Mouse (Mus musculus) neural tube, embryonic 14.5 days (tissue): ENCODE measurements around the gene Rgs7bp. TPM values are rescaled to one million over a fixed set of nuclear protein-coding genes. Genes with fewer than 3 reads are reported as not detected.

ENCODE experiments used
- ATAC-seq: fragments of 200-750 bp; cut with Nextera tagmentation; 2 replicates; pipeline ENCODE4 v1.8.0; 2017; ENCODE audit warnings: low read depth, mild to moderate bottlenecking, moderate TSS enrichment, moderate library complexity
- H3K27ac ChIP-seq: fragments of 300-500 bp; sonication (generic); 2 replicates; pipeline ENCODE4 v1.5.1; 2014; ENCODE audit warnings: low read depth, mild to moderate bottlenecking, control low read depth, low read length, moderate library complexity, mixed read lengths
- H3K27me3 ChIP-seq: fragments of 300-500 bp; sonication (generic); 2 replicates; pipeline ENCODE4 v1.6.1; 2014; ENCODE audit warnings: low read length; ENCODE audit not compliant: control insufficient read depth, insufficient read depth
- H3K36me3 ChIP-seq: fragments of 300-500 bp; sonication (generic); 2 replicates; pipeline ENCODE4 v1.6.1; 2014; ENCODE audit warnings: low read length, mixed read lengths; ENCODE audit not compliant: control insufficient read depth, insufficient read depth
- H3K4me1 ChIP-seq: fragments of 300-500 bp; sonication (generic); 2 replicates; pipeline ENCODE4 v1.6.1; 2014; ENCODE audit warnings: low read length; ENCODE audit not compliant: control insufficient read depth, insufficient read depth
- H3K4me2 ChIP-seq: fragments of 300-500 bp; sonication (generic); 2 replicates; pipeline ENCODE4 v1.6.1; 2014; ENCODE audit warnings: mild to moderate bottlenecking, low read depth, low read length, control low read depth
- H3K4me3 ChIP-seq: fragments of 300-500 bp; sonication (generic); 2 replicates; pipeline ENCODE4 v1.5.1; 2014; ENCODE audit warnings: low read depth, low read length, control low read depth, mixed read lengths
- H3K9ac ChIP-seq: fragments of 300-500 bp; sonication (generic); replicated peaks from 2 replicates; pipeline ENCODE4 v1.6.1; 2014; ENCODE audit warnings: low read depth, mild to moderate bottlenecking, control low read depth, low read length, mixed read lengths
- H3K9me3 ChIP-seq: fragments of 300-500 bp; sonication (generic); 2 replicates; pipeline ENCODE4 v1.6.1; 2016; ENCODE audit warnings: low read length; ENCODE audit not compliant: control insufficient read depth
- WGBS: fragments of 180-500 bp; shearing (Covaris S2); extraction: QIAGEN DNeasy Blood & Tissue Kit; methylation state at CpG from one replicate; pipeline ENCODE4 v1.1.7; 2014; 5-methylcytosine and 5-hydroxymethylcytosine counted together
- polyA plus RNA-seq: library from polyadenylated mRNA; unstranded; fragments of >200 nt; fragmentation: Nextera tagmentation; extraction: Ambion mirVana; gene quantifications from 2 replicates; pipeline ENCODE4 v1.2.1, GENCODE M21; 2014

Rgs7bp gene
- polyA plus RNA-seq: 10.6 and 14.9 TPM in 2 replicates

GRCm38 (mm10) chr13:105054181-105054940 is at the start of gene Rgs7bp:
Gene Rgs7bp, minus strand, starts transcription at chr13:105054930.
- Histone ChIP-seq H3K9ac (peak within 1 kb of the TSS; percentile 78), H3K36me3 (no peaks in the 10 kb centered on the region), H3K4me3 (peak within 1 kb of the TSS; percentile 70), H3K9me3 (no peaks in the 10 kb centered on the region), H3K27ac (peak within 1 kb of the TSS; percentile 89), H3K4me2 (peak within 1 kb of the TSS; percentile 60), H3K4me1 (peaks cover 6% of the 10 kb centered on the region), H3K27me3 (no peaks in the 10 kb centered on the region)
- WGBS: under 1% methylated on average over 74 of the region's 75 CpGs
- ATAC-seq: peak; percentile 90

DNA sequence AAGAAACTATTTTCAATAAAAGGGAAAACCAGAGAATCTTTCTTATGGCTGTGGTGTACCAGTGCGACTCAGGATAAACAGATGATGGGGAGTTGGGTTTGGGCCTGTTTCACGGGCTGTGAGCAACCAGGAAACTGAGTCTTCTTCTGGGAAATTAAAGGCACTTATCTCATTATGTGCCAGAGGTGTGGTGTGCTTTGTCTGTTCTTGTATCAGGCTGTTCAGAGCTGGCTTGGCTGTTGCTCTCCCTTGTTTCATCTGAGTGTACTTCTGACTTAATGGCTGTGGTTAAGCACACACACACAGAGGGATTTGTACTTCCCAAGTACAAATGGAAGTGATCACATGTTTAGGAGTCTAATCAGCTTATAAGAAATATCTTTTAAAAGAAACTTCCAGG is 49.7 kb upstream of the Rgs7bp start:
- Histone ChIP-seq H3K9ac (no peak overlapping the region), H3K4me2 (no peak overlapping the region), H3K4me1 (no peaks in the 10 kb centered on the region), H3K9me3 (no peaks in the 10 kb centered on the region), H3K27ac (no peak overlapping the region), H3K4me3 (no peak overlapping the region), H3K36me3 (no peaks in the 10 kb centered on the region), H3K27me3 (no peaks in the 10 kb centered on the region)
- no peak for ATAC-seq
- WGBS: 83% methylated on average over 2 of the region's 2 CpGs

DNA sequence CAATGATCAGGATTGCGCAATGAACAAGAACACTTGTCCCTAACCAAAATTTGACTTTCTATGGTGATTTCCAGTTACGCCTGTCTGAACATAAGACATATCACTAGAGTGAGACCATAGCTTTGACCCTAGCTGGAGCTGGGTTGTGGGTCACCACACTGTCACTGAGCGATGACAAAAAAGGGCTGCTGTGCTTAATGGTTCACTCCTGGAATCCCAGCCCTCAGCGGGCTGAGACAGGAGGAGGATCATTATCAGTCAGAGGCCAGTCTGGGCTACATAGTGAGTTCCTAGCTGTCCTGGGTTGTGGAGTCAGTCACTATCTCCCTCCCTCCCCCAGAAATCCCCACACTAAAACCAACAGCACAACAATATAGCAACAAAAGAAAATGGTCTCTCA is 46.0 kb upstream of the Rgs7bp start:
- Histone ChIP-seq H3K9me3 (no peaks in the 10 kb centered on the region), H3K9ac (no peak overlapping the region), H3K27ac (no peak overlapping the region), H3K27me3 (no peaks in the 10 kb centered on the region), H3K4me3 (no peak overlapping the region), H3K36me3 (no peaks in the 10 kb centered on the region), H3K4me1 (no peaks in the 10 kb centered on the region), H3K4me2 (no peak overlapping the region)
- WGBS: 74% methylated on average over 4 of the region's 4 CpGs
- no peak for ATAC-seq

DNA sequence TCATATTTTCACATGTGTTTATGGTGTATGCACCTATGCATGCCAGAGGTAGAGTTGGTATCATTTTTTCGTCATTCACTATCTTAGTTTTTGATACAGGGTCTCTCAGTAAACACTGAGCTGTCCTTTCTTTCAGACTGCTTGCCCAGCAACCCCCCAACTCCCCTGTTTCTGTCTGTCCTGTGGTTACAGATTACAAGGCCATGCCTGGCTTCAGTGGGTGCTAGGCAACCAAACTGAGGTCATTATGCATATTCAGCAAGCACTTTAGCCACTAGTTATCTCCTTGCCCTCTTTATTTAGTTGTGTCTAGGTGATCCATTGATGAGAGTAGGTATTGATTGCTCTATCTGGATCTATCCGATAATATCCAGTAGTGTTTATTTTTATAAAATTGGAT is 41.6 kb upstream of the Rgs7bp start:
- Histone ChIP-seq H3K9me3 (no peaks in the 10 kb centered on the region), H3K27me3 (no peaks in the 10 kb centered on the region), H3K4me1 (no peaks in the 10 kb centered on the region), H3K4me2 (no peak overlapping the region), H3K4me3 (no peak overlapping the region), H3K36me3 (no peaks in the 10 kb centered on the region), H3K27ac (no peak overlapping the region), H3K9ac (no peak overlapping the region)
- ATAC-seq: no peak
- 81% methylated on average over 2 of the region's 2 CpGs for WGBS

DNA sequence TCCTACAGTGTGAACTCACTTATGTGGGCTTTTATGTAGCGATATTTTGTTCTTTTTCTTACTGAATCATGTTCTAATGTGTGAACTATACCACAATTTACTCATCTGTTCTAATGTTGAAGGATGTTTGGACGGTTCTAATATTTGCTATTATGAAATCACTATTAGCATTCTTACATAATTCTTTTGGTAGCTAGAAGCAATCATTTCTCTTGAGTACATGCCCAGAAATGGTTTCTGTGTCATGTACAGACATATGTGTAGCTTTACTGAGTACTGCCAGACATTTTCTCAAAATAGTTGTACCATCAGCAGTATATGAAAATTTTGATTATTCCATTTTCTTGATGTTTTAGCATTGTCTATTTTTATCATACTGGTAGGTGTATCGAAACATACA is 34.5 kb upstream of the Rgs7bp start:
- Histone ChIP-seq H3K9me3 (no peaks in the 10 kb centered on the region), H3K4me1 (no peaks in the 10 kb centered on the region), H3K9ac (no peak overlapping the region), H3K4me2 (no peak overlapping the region), H3K27me3 (no peaks in the 10 kb centered on the region), H3K4me3 (no peak overlapping the region), H3K27ac (no peak overlapping the region), H3K36me3 (no peaks in the 10 kb centered on the region)
- no peak for ATAC-seq
- WGBS: 95% methylated on average over 3 of the region's 3 CpGs

DNA sequence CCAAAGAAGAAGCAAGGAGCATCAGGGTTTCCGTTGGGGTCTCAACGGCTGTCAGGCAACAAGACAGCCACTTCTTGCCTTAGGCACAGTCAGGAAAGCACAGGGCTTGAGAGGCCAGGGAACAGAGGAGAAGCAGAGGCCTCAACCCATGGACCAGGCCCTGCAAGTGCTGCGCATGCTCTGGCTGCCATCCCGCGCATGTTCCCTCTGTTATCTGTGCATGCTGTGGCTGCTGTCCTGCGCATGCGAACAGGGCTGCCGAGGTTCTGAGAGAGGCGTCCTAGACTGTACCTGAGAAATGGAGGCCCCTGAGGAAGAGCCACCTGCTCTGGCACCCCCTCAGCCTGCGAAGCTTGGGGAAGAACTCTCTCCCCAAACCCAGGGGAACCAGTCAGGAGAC is 27.1 kb upstream of the Rgs7bp start, which contains the start of gene 4933425L06Rik:
Gene 4933425L06Rik, plus strand, starts transcription at position 261 of the 400 bp plus-strand sequence.
- H3K27me3 ChIP-seq: no peaks in the 10 kb centered on the region
- 97% methylated on average over 10 of the region's 10 CpGs for WGBS
- no peak within 1 kb of the TSS for H3K4me2 ChIP-seq
- no peak within 1 kb of the TSS for H3K9ac ChIP-seq
- H3K36me3 ChIP-seq: no peaks in the 10 kb centered on the region
- no peaks in the 10 kb centered on the region for H3K9me3 ChIP-seq
- H3K27ac ChIP-seq: no peak within 1 kb of the TSS
- ATAC-seq: no peak
- H3K4me3 ChIP-seq: no peak within 1 kb of the TSS
- H3K4me1 ChIP-seq: no peaks in the 10 kb centered on the region

DNA sequence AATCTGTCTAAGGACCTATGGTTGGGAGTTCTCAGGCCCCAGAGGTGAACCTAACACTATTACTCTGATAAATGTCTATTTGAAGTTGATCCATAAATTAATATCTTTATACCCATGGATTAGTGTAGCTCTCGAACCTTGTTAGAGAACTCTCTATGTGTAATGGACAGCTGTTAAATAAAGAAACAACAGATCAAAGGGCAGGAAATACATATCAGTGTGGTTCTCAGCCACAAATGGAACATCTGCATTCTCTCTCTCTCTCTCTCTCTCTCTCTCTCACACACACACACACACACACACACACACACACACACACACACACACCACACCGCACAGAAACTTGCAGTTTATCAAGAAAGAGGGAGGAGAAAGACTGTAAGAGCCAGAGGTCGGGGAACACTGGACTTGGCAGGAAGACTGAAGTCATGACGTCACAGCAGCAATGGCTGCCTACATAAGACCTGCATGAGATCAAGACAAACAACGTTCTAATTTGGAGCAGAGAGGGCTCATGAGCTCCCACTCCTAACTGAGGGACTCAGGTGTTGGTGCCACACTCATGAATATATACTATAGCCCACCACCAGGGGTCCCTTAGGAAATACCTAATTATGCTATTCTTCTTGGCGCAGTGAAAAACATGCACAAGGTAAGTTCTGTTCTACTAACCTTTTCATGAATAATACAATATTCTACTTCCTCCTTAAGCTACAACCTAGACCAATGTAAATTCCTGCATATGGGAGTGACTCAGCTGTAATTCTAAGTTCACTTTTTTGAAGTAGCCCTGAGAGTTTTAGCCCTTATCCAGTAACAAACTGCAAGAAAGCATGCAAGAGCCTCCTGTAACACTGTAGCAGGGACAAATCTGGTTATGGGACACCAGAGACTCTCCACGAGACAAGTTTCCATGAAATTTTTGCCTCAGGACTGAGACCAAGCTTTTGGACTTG is 12.4 kb upstream of the Rgs7bp start:
- H3K4me1 ChIP-seq: no peaks in the 10 kb centered on the region
- H3K4me2 ChIP-seq: no peak overlapping the region
- H3K36me3 ChIP-seq: no peaks in the 10 kb centered on the region
- no peak for ATAC-seq
- no peaks in the 10 kb centered on the region for H3K27me3 ChIP-seq
- 68% methylated on average over 7 of the region's 7 CpGs for WGBS
- H3K9ac ChIP-seq: no peak overlapping the region
- no peak overlapping the region for H3K4me3 ChIP-seq
- no peak overlapping the region for H3K27ac ChIP-seq
- H3K9me3 ChIP-seq: no peaks in the 10 kb centered on the region

GRCm38 (mm10) chr13:105066119-105066518 is 11.4 kb upstream of the Rgs7bp start:
- no peaks in the 10 kb centered on the region for H3K27me3 ChIP-seq
- no peak overlapping the region for H3K27ac ChIP-seq
- H3K4me3 ChIP-seq: no peak overlapping the region
- H3K36me3 ChIP-seq: no peaks in the 10 kb centered on the region
- no peak overlapping the region for H3K9ac ChIP-seq
- no peak overlapping the region for H3K4me2 ChIP-seq
- H3K9me3 ChIP-seq: no peaks in the 10 kb centered on the region
- ATAC-seq: no peak
- no peaks in the 10 kb centered on the region for H3K4me1 ChIP-seq

DNA sequence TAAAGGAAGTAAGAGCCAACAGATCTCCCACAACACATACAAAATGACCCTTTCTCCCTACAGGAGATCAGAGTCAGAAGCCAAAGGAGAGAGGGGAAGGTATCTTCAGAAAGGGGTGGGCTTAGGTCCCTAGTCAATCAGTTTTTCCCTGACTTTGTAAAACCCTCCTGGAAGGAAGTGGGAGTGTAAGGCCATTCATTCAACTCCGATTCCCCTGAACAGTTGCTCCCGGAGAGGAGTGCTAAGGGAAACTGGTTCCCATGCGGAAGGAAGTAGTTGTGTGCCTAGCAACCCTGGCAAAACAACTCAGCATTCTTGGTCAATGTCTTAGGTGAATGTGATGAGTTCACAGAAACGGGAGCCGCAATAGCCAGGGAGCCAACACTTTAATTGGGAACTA is 644 bp upstream of the Rgs7bp start:
- Histone ChIP-seq H3K36me3 (no peaks in the 10 kb centered on the region), H3K4me2 (peak overlapping the region; percentile 60), H3K27ac (no peak overlapping the region), H3K9me3 (no peaks in the 10 kb centered on the region), H3K4me1 (peaks cover 6% of the 10 kb centered on the region), H3K4me3 (peak overlapping the region; percentile 70), H3K9ac (no peak overlapping the region), H3K27me3 (no peaks in the 10 kb centered on the region)
- WGBS: 17% methylated on average over 5 of the region's 5 CpGs
- no peak for ATAC-seq
